Comparison of ENCODE assay signal across 10 mouse cellular contexts in the genomic region with DNA sequence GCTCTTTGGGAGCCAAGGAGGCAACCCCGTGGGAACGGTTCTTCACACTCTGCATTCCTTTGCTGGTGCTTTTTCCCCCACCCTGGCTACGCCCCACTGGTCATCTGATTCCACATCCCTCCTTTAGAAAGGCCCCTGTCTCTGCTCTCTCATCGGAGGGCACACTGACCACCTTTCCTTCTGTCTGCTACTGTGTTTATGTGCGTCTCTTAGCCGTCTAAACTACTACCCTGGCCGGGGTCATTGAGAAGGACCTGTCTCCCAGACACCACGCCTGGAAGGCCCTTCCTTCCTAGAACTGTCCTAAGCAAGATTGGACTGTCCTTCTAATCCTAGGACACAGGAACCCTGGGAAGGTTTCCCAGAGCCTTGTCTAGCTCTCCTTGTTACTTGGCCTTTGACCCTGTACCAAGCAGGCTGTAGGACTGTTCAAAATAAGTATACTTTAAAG. TPM values are rescaled to one million over a fixed set of nuclear protein-coding genes. Genes with fewer than 3 reads are reported as not detected.
DNase-seq lines count a peak whose midpoint lies in the region; ATAC-seq and TF ChIP-seq lines count a peak whose summit lies in the region.
"Had no signal": no experiment of that assay in that cellular context is flagged by ENCODE, and none has a peak within 500 bp of the region (broad histone marks: within the 10 kb centered on the region; RNA-seq: fewer than 3 reads in every experiment).

No protein-coding gene starts in this region.

- peak overlapping the region; percentile 68 for H3K4me2 ChIP-seq in heart, postnatal 0 days (ENCODE audit: low read depth, low read length)
- peak overlapping the region; percentile 88 for H3K4me2 ChIP-seq in liver, embryonic 12.5 days
- H3K4me2 ChIP-seq in stomach, embryonic 14.5 days (replicated peaks; ENCODE audit: low read depth, low read length): peak overlapping the region; percentile 64

- H3K27me3 ChIP-seq in cerebellum, adult 2 months (ENCODE audit: control insufficient read depth, insufficient read depth, low read length): no peaks in the 10 kb centered on the region
- H3K27me3 ChIP-seq in heart, postnatal 0 days (ENCODE audit: control insufficient read depth, insufficient read depth, low read length): peaks cover 9% of the 10 kb centered on the region; the same call in 1 of the 2 replicates
- peaks cover 33% of the 10 kb centered on the region for H3K27me3 ChIP-seq in liver, embryonic 12.5 days (replicated peaks)
- no peaks in the 10 kb centered on the region for H3K27me3 ChIP-seq in stomach, embryonic 14.5 days (ENCODE audit: control insufficient read depth, insufficient read depth, low read length)

- peaks cover 14% of the 10 kb centered on the region for H3K4me1 ChIP-seq in cerebellum, adult 2 months (ENCODE audit: control insufficient read depth, insufficient read depth, low read length)
- peaks cover 19% of the 10 kb centered on the region; the same call in 1 of the 2 replicates for H3K4me1 ChIP-seq in heart, postnatal 0 days (ENCODE audit: control insufficient read depth, insufficient read depth)
- 0 out of 2 replicates have a peak, but pooled peaks cover 6% of the 10 kb centered on the region for H3K4me1 ChIP-seq in liver, embryonic 12.5 days
- H3K4me1 ChIP-seq in stomach, embryonic 14.5 days (ENCODE audit: control insufficient read depth, insufficient read depth, low read length): peaks cover 21% of the 10 kb centered on the region

- peak in 1 of 2 experiments; percentile 38 for DNase-seq in cerebellum, adult 2 months
- DNase-seq in cerebellum, postnatal 14 days: no peak
- DNase-seq in embryo, embryonic 10 days (ENCODE audit: low spot score): peak; percentile 56
- no peak for DNase-seq in heart, postnatal 0 days (ENCODE audit: low spot score)
- DNase-seq in thymus, adult 18-20 months: no peak
- DNase-seq in layer of hippocampus, adult 9-11 months: no peak

- peak overlapping the region; percentile 77 for H3K9ac ChIP-seq in heart, postnatal 0 days (replicated peaks; ENCODE audit: low read depth, low read length)
- H3K9ac ChIP-seq in liver, embryonic 12.5 days: no peak overlapping the region
- H3K9ac ChIP-seq in stomach, embryonic 14.5 days (replicated peaks; ENCODE audit: low read depth, low read length): peak overlapping the region; percentile 89; the same call in 1 of the 2 replicates

- no peak for TF ChIP-seq EP300 in heart, postnatal 0 days (IDR thresholded peaks at IDR 0.05; ENCODE audit: low read depth)

- no peak overlapping the region for H3K27ac ChIP-seq in cerebellum, adult 2 months (ENCODE audit: insufficient read depth, low read length)
- peak overlapping the region; percentile 65 for H3K27ac ChIP-seq in heart, postnatal 0 days (ENCODE audit: low read depth)
- no peak overlapping the region for H3K27ac ChIP-seq in liver, embryonic 12.5 days
- peak overlapping the region; percentile 29; the same call in 1 of the 2 replicates for H3K27ac ChIP-seq in stomach, embryonic 14.5 days (ENCODE audit: low read length)

- H3K4me3 ChIP-seq in cerebellum, adult 2 months (replicated peaks; ENCODE audit: insufficient read depth, low read depth, low read length): peak overlapping the region; percentile 96
- H3K4me3 ChIP-seq in heart, postnatal 0 days (ENCODE audit: low read depth, low read length): peak overlapping the region; percentile 82
- H3K4me3 ChIP-seq in liver, embryonic 12.5 days: peak overlapping the region; percentile 68
- peak overlapping the region; percentile 97 for H3K4me3 ChIP-seq in stomach, embryonic 14.5 days (ENCODE audit: low read depth, low read length)

- TF ChIP-seq CTCF in cerebellum, adult 2 months (IDR thresholded peaks at IDR 0.05; ENCODE audit: borderline replicate concordance, insufficient read depth, low read depth, low read length): no peak
- no peak for TF ChIP-seq CTCF in heart, postnatal 0 days (IDR thresholded peaks at IDR 0.05; ENCODE audit: low read depth)

- no peaks in the 10 kb centered on the region for H3K36me3 ChIP-seq in heart, postnatal 0 days (replicated peaks; ENCODE audit: control insufficient read depth, insufficient read depth, low read length)
- no peaks in the 10 kb centered on the region for H3K36me3 ChIP-seq in liver, embryonic 12.5 days
- H3K36me3 ChIP-seq in stomach, embryonic 14.5 days (ENCODE audit: control insufficient read depth, insufficient read depth, low read length): no peaks in the 10 kb centered on the region

- no peak for TF ChIP-seq POLR2A in cerebellum, adult 2 months (IDR thresholded peaks at IDR 0.05; ENCODE audit: borderline replicate concordance, insufficient read depth, low read length)

- 43% methylated on average over 8 of the region's 8 CpGs for WGBS in cerebellum, adult 2 months
- 51% methylated on average over 8 of the region's 8 CpGs for WGBS in heart, postnatal 0 days
- 41% methylated on average over 8 of the region's 8 CpGs for WGBS in liver, embryonic 12.5 days (ENCODE audit: insufficient replicate concordance)
- WGBS in stomach, embryonic 14.5 days: 7% methylated on average over 8 of the region's 8 CpGs

- no peak for ATAC-seq in heart, postnatal 0 days (ENCODE audit: insufficient read depth, low read depth)
- ATAC-seq in liver, embryonic 12.5 days: no peak
- no peak for ATAC-seq in stomach, embryonic 14.5 days (ENCODE audit: insufficient number of reproducible peaks, insufficient read depth, low FRiP score, low read depth)

- H3K9me3 ChIP-seq in heart, postnatal 0 days (replicated peaks; ENCODE audit: control insufficient read depth, low read length): no peaks in the 10 kb centered on the region
- H3K9me3 ChIP-seq in liver, embryonic 12.5 days (replicated peaks): no peaks in the 10 kb centered on the region
- H3K9me3 ChIP-seq in stomach, embryonic 14.5 days (ENCODE audit: control insufficient read depth, low read depth, low read length): no peaks in the 10 kb centered on the region

RNA-seq across cellular contexts. Expression of a gene that starts 1.1 kb away (rescaled TPM):
- 13.8 and 16.4 TPM in 2 replicates for polyA plus RNA-seq in cerebellum, adult 2 months (2012; rRNA removed)
- total RNA-seq in heart, postnatal 0 days (2014; rRNA removed; ENCODE audit: low replicate concordance): 6.8 and 8.5 TPM in 2 replicates
- 9.1 and 9.4 TPM in 2 replicates for polyA plus RNA-seq in heart, postnatal 0 days (2015; fragmentation: Nextera tagmentation; extraction: Ambion mirVana)
- polyA plus RNA-seq in liver, embryonic 12.5 days (2016; fragmentation: Nextera tagmentation; extraction: Ambion mirVana): 3.1 and 4.1 TPM in 2 replicates
- 19.1 and 21.1 TPM in 2 replicates for polyA plus RNA-seq in stomach, embryonic 14.5 days (2014; fragmentation: Nextera tagmentation; extraction: Ambion mirVana)
- polyA plus RNA-seq: C2C12; erythroblast, embryonic 14.5 days had no signal

RNA-seq across cellular contexts. Expression of a gene that starts 42.3 kb away (rescaled TPM):
- 0.46 and 0.70 TPM in 2 replicates for polyA plus RNA-seq in cerebellum, adult 2 months (2012; rRNA removed)
- 4.3 and 7.1 TPM in 2 replicates for total RNA-seq in heart, postnatal 0 days (2014; rRNA removed; ENCODE audit: low replicate concordance)
- 3.0 and 4.8 TPM in 2 replicates for polyA plus RNA-seq in heart, postnatal 0 days (2015; fragmentation: Nextera tagmentation; extraction: Ambion mirVana)
- polyA plus RNA-seq in liver, embryonic 12.5 days (2016; fragmentation: Nextera tagmentation; extraction: Ambion mirVana): 0.53 and 0.75 TPM in 2 replicates
- polyA plus RNA-seq in stomach, embryonic 14.5 days (2014; fragmentation: Nextera tagmentation; extraction: Ambion mirVana): 0.25 and 0.27 TPM in 2 replicates
- polyA plus RNA-seq: C2C12 had no signal

RNA-seq across cellular contexts. Expression of a gene that starts 55.0 kb away (rescaled TPM):
- polyA plus RNA-seq in cerebellum, adult 2 months (2012; rRNA removed): 13.2 and 14.0 TPM in 2 replicates
- total RNA-seq in heart, postnatal 0 days (2014; rRNA removed; ENCODE audit: low replicate concordance): 7.8 and 13.6 TPM in 2 replicates
- 3.3 and 5.5 TPM in 2 replicates for polyA plus RNA-seq in heart, postnatal 0 days (2015; fragmentation: Nextera tagmentation; extraction: Ambion mirVana)
- polyA plus RNA-seq in liver, embryonic 12.5 days (2016; fragmentation: Nextera tagmentation; extraction: Ambion mirVana): 9.2 and 10.0 TPM in 2 replicates
- polyA plus RNA-seq in stomach, embryonic 14.5 days (2014; fragmentation: Nextera tagmentation; extraction: Ambion mirVana): 4.6 and 5.5 TPM in 2 replicates

Comparison
In these comparisons a context has a peak if more than half of its experiments do, and no peak if none do; other contexts are left out.
1. H3K27ac ChIP-seq: peak in heart, postnatal 0 days (single experiment) and stomach, embryonic 14.5 days (single experiment); none in cerebellum, adult 2 months (single experiment) and liver, embryonic 12.5 days (single experiment).
2. Peak in every context shown above with its lines, with median percentiles within 50 percentile points of each other: H3K4me3 ChIP-seq and H3K4me2 ChIP-seq.